Mouse (Mus musculus) cerebellum, adult 11-12 months (tissue): ENCODE measurements at regions not wholly inside any gene's neighbourhood (a gene's known extent, or its start where the extent isn't known, plus 50 kb on each side); places are given as distances from the start of the nearest gene placed in this dataset.

ENCODE experiments used
- DNase-seq: peaks from one replicate; pipeline ENCODE4 v3.0.0; 2022

GRCm38 (mm10) chr12:110188641-110189328 is 90.1 kb upstream of the Dio3 start:
- DNase-seq, result no peak

- no peak for DNase-seq
These were observed 89.6 kb upstream of the Dio3 start for GRCm38 (mm10) chr12:110189329-110189642.

- no peak for DNase-seq
These were observed 86.7 kb upstream of the Dio3 start for GRCm38 (mm10) chr12:110192186-110192585.

GRCm38 (mm10) chr12:110197366-110197765 is 81.5 kb upstream of the Dio3 start:
- peak; percentile 6 for DNase-seq

GRCm38 (mm10) chr12:110200471-110200870 is 78.4 kb upstream of the Dio3 start:
- no peak for DNase-seq

GRCm38 (mm10) chr12:110200887-110201286 is 78.0 kb upstream of the Dio3 start:
- DNase-seq, result no peak

- no peak for DNase-seq
These were observed 75.4 kb upstream of the Dio3 start for GRCm38 (mm10) chr12:110203271-110204014.

- DNase-seq, result no peak
These were observed 74.5 kb upstream of the Dio3 start for GRCm38 (mm10) chr12:110204246-110204989.

GRCm38 (mm10) chr12:110206271-110206670 is 72.6 kb upstream of the Dio3 start:
- DNase-seq, result no peak

- DNase-seq, result no peak
These were observed 72.1 kb upstream of the Dio3 start for GRCm38 (mm10) chr12:110206812-110207211.

- DNase-seq, result no peak
These were observed 71.5 kb upstream of the Dio3 start for GRCm38 (mm10) chr12:110207246-110207852.

GRCm38 (mm10) chr12:110212716-110213115 is 66.2 kb upstream of the Dio3 start:
- DNase-seq, result no peak

GRCm38 (mm10) chr12:110214833-110215232 is 64.0 kb upstream of the Dio3 start:
- DNase-seq, result no peak

GRCm38 (mm10) chr12:110215311-110215710 is 63.6 kb upstream of the Dio3 start:
- DNase-seq, result no peak

- no peak for DNase-seq
These were observed 59.1 kb upstream of the Dio3 start for GRCm38 (mm10) chr12:110219750-110220149.

- DNase-seq, result no peak
These were observed 58.4 kb upstream of the Dio3 start for GRCm38 (mm10) chr12:110220516-110220915.

GRCm38 (mm10) chr12:110221184-110221583 is 57.7 kb upstream of the Dio3 start:
- no peak for DNase-seq

- no peak for DNase-seq
These were observed 57.2 kb upstream of the Dio3 start for GRCm38 (mm10) chr12:110221679-110222078.

- no peak for DNase-seq
These were observed 54.6 kb upstream of the Dio3 start for GRCm38 (mm10) chr12:110224250-110224649.

- no peak for DNase-seq
These were observed 50.9 kb upstream of the Dio3 start for GRCm38 (mm10) chr12:110228011-110228411.
